Mouse (Mus musculus): Measurements from ENCODE around the gene Mta2. TPM values are rescaled to one million over a fixed set of nuclear protein-coding genes. Genes with fewer than 3 reads are reported as not detected.
"Not testable (repeated sequence)": the region's sequence is repeated elsewhere in the genome, so short reads cannot be mapped to it uniquely, and the experiment has no call there.

Gene Mta2
- polyA plus RNA-seq, 2 experiments = 43.8 to 76.5 TPM

GRCm38 (mm10) chr19:8966590-8967372, 25.1 kb downstream of the Mta2 start, which contains the start of gene Eef1g:
Gene Eef1g, plus strand, starts transcription at chr19:8967041.
- DNase-seq (ENCODE audit: low spot score) = peak; percentile 100
- ATAC-seq (ENCODE audit: low FRiP score, low read depth) = peak; percentile 99
- no peaks in the 10 kb centered on the region for H3K27me3 ChIP-seq (ENCODE audit: control insufficient read depth, insufficient read depth, low read length)
- peak within 1 kb of the TSS; percentile 97 for H3K9ac ChIP-seq (ENCODE audit: low read depth, low read length, severe bottlenecking)
- H3K4me1 ChIP-seq (ENCODE audit: control insufficient read depth, insufficient read depth, low read length) = peaks cover 19% of the 10 kb centered on the region; the same call in 1 of the 2 replicates
- H3K27ac ChIP-seq (replicated peaks; ENCODE audit: low read depth, low read length) = peak within 1 kb of the TSS; percentile 97
- peak within 1 kb of the TSS; percentile 90 for H3K4me2 ChIP-seq (replicated peaks; ENCODE audit: low read depth, low read length, severe bottlenecking)
- H3K9me3 ChIP-seq (ENCODE audit: control insufficient read depth, low read length) = no peaks in the 10 kb centered on the region
- TF ChIP-seq POLR2A (IDR thresholded peaks at IDR 0.05; ENCODE audit: borderline replicate concordance, extremely low read depth, insufficient read depth, insufficient read length) = peak; percentile 34; the same call in 1 of the 2 replicates
- peaks cover 77% of the 10 kb centered on the region for H3K36me3 ChIP-seq (ENCODE audit: control insufficient read depth, insufficient read depth, low read length)
- H3K4me3 ChIP-seq (replicated peaks; ENCODE audit: low read length) = peak within 1 kb of the TSS; percentile 92
- under 1% methylated on average over 52 of the region's 52 CpGs for WGBS

GRCm38 (mm10) chr19:8967373-8967743, 25.7 kb downstream of the Mta2 start:
- Histone ChIP-seq H3K36me3 (ENCODE audit: control insufficient read depth, insufficient read depth, low read length) (peaks cover 77% of the 10 kb centered on the region), H3K27ac (replicated peaks; ENCODE audit: low read depth, low read length) (peak overlapping the region; percentile 86), H3K4me2 (replicated peaks; ENCODE audit: low read depth, low read length, severe bottlenecking) (peak overlapping the region; percentile 90), H3K4me1 (ENCODE audit: control insufficient read depth, insufficient read depth, low read length) (peaks cover 19% of the 10 kb centered on the region; the same call in 1 of the 2 replicates), H3K4me3 (replicated peaks; ENCODE audit: low read length) (peak overlapping the region; percentile 92), H3K9me3 (ENCODE audit: control insufficient read depth, low read length) (no peaks in the 10 kb centered on the region), H3K9ac (ENCODE audit: low read depth, low read length, severe bottlenecking) (peak overlapping the region; percentile 97), H3K27me3 (ENCODE audit: control insufficient read depth, insufficient read depth, low read length) (no peaks in the 10 kb centered on the region)
- ATAC-seq (ENCODE audit: low FRiP score, low read depth) = no peak
- DNase-seq (ENCODE audit: low spot score) = no peak
- 0% methylated on average over 8 of the region's 8 CpGs for WGBS
- TF ChIP-seq POLR2A (IDR thresholded peaks at IDR 0.05; ENCODE audit: borderline replicate concordance, extremely low read depth, insufficient read depth, insufficient read length) = no peak

GRCm38 (mm10) chr19:8967893-8968292, 26.2 kb downstream of the Mta2 start:
- no peak for ATAC-seq (ENCODE audit: low FRiP score, low read depth)
- peak overlapping the region; percentile 86 for H3K27ac ChIP-seq (replicated peaks; ENCODE audit: low read depth, low read length)
- 5% methylated on average over 9 of the region's 9 CpGs for WGBS
- no peaks in the 10 kb centered on the region for H3K27me3 ChIP-seq (ENCODE audit: control insufficient read depth, insufficient read depth, low read length)
- H3K36me3 ChIP-seq (ENCODE audit: control insufficient read depth, insufficient read depth, low read length) = peaks cover 78% of the 10 kb centered on the region
- DNase-seq (ENCODE audit: low spot score) = no peak
- peak overlapping the region; percentile 92 for H3K4me3 ChIP-seq (replicated peaks; ENCODE audit: low read length)
- H3K4me1 ChIP-seq (ENCODE audit: control insufficient read depth, insufficient read depth, low read length) = peaks cover 19% of the 10 kb centered on the region; the same call in 1 of the 2 replicates
- H3K9ac ChIP-seq (ENCODE audit: low read depth, low read length, severe bottlenecking) = peak overlapping the region; percentile 97
- H3K4me2 ChIP-seq (replicated peaks; ENCODE audit: low read depth, low read length, severe bottlenecking) = peak overlapping the region; percentile 90
- H3K9me3 ChIP-seq (ENCODE audit: control insufficient read depth, low read length) = no peaks in the 10 kb centered on the region
- no peak for TF ChIP-seq POLR2A (IDR thresholded peaks at IDR 0.05; ENCODE audit: borderline replicate concordance, extremely low read depth, insufficient read depth, insufficient read length)

- H3K4me1 ChIP-seq (ENCODE audit: control insufficient read depth, insufficient read depth, low read length); DNase-seq (ENCODE audit: low spot score); H3K4me2 ChIP-seq (replicated peaks; ENCODE audit: low read depth, low read length, severe bottlenecking); H3K27me3 ChIP-seq (ENCODE audit: control insufficient read depth, insufficient read depth, low read length); H3K9me3 ChIP-seq (ENCODE audit: control insufficient read depth, low read length); H3K27ac ChIP-seq (replicated peaks; ENCODE audit: low read depth, low read length); H3K9ac ChIP-seq (ENCODE audit: low read depth, low read length, severe bottlenecking); H3K4me3 ChIP-seq (replicated peaks; ENCODE audit: low read length); ATAC-seq (ENCODE audit: low FRiP score, low read depth): not testable (repeated sequence)
- H3K36me3 ChIP-seq (ENCODE audit: control insufficient read depth, insufficient read depth, low read length) = peaks cover 91% of the 10 kb centered on the region
- WGBS = 90% methylated on average over 8 of the region's 8 CpGs
Measured at GRCm38 (mm10) chr19:8972491-8972890, 30.8 kb downstream of the Mta2 start.

GRCm38 (mm10) chr19:8974638-8975037, 33.0 kb downstream of the Mta2 start:
- Histone ChIP-seq H3K27ac (replicated peaks; ENCODE audit: low read depth, low read length) (no peak overlapping the region), H3K4me1 (ENCODE audit: control insufficient read depth, insufficient read depth, low read length) (no peaks in the 10 kb centered on the region), H3K36me3 (ENCODE audit: control insufficient read depth, insufficient read depth, low read length) (peaks cover 99% of the 10 kb centered on the region), H3K27me3 (ENCODE audit: control insufficient read depth, insufficient read depth, low read length) (no peaks in the 10 kb centered on the region), H3K9ac (ENCODE audit: low read depth, low read length, severe bottlenecking) (no peak overlapping the region), H3K4me3 (replicated peaks; ENCODE audit: low read length) (no peak overlapping the region), H3K9me3 (ENCODE audit: control insufficient read depth, low read length) (no peaks in the 10 kb centered on the region), H3K4me2 (replicated peaks; ENCODE audit: low read depth, low read length, severe bottlenecking) (no peak overlapping the region)
- no peak for TF ChIP-seq POLR2A (IDR thresholded peaks at IDR 0.05; ENCODE audit: borderline replicate concordance, extremely low read depth, insufficient read depth, insufficient read length)
- ATAC-seq (ENCODE audit: low FRiP score, low read depth) (no peak), DNase-seq (ENCODE audit: low spot score) (no peak)
- WGBS = 89% methylated on average over 1 of the region's 1 CpGs
